Mouse (Mus musculus) neural tube, embryonic 14.5 days (tissue): ENCODE data around the gene Cnih2. TPM values are rescaled to one million over a fixed set of nuclear protein-coding genes. Genes with fewer than 3 reads are reported as not detected.
A peak's percentile ranks its signal among the peaks of the same experiment; 100 is the strongest.

ENCODE experiments used
- ATAC-seq: fragments of 200-750 bp; cut with Nextera tagmentation; 2 replicates; pipeline ENCODE4 v1.8.0; 2017; ENCODE audit warnings: low read depth, mild to moderate bottlenecking, moderate TSS enrichment, moderate library complexity
- H3K27ac ChIP-seq: fragments of 300-500 bp; sonication (generic); 2 replicates; pipeline ENCODE4 v1.5.1; 2014; ENCODE audit warnings: low read depth, mild to moderate bottlenecking, control low read depth, low read length, moderate library complexity, mixed read lengths
- H3K27me3 ChIP-seq: fragments of 300-500 bp; sonication (generic); 2 replicates; pipeline ENCODE4 v1.6.1; 2014; ENCODE audit warnings: low read length; ENCODE audit not compliant: control insufficient read depth, insufficient read depth
- H3K36me3 ChIP-seq: fragments of 300-500 bp; sonication (generic); 2 replicates; pipeline ENCODE4 v1.6.1; 2014; ENCODE audit warnings: low read length, mixed read lengths; ENCODE audit not compliant: control insufficient read depth, insufficient read depth
- H3K4me1 ChIP-seq: fragments of 300-500 bp; sonication (generic); 2 replicates; pipeline ENCODE4 v1.6.1; 2014; ENCODE audit warnings: low read length; ENCODE audit not compliant: control insufficient read depth, insufficient read depth
- H3K4me2 ChIP-seq: fragments of 300-500 bp; sonication (generic); 2 replicates; pipeline ENCODE4 v1.6.1; 2014; ENCODE audit warnings: mild to moderate bottlenecking, low read depth, low read length, control low read depth
- H3K4me3 ChIP-seq: fragments of 300-500 bp; sonication (generic); 2 replicates; pipeline ENCODE4 v1.5.1; 2014; ENCODE audit warnings: low read depth, low read length, control low read depth, mixed read lengths
- H3K9ac ChIP-seq: fragments of 300-500 bp; sonication (generic); replicated peaks from 2 replicates; pipeline ENCODE4 v1.6.1; 2014; ENCODE audit warnings: low read depth, mild to moderate bottlenecking, control low read depth, low read length, mixed read lengths
- H3K9me3 ChIP-seq: fragments of 300-500 bp; sonication (generic); 2 replicates; pipeline ENCODE4 v1.6.1; 2016; ENCODE audit warnings: low read length; ENCODE audit not compliant: control insufficient read depth
- WGBS: fragments of 180-500 bp; shearing (Covaris S2); extraction: QIAGEN DNeasy Blood & Tissue Kit; methylation state at CpG from one replicate; pipeline ENCODE4 v1.1.7; 2014; 5-methylcytosine and 5-hydroxymethylcytosine counted together
- polyA plus RNA-seq: library from polyadenylated mRNA; unstranded; fragments of >200 nt; fragmentation: Nextera tagmentation; extraction: Ambion mirVana; gene quantifications from 2 replicates; pipeline ENCODE4 v1.2.1, GENCODE M21; 2014

The Cnih2 gene
- polyA plus RNA-seq, 1 experiment from 2014 or later, result 499 TPM

DNA sequence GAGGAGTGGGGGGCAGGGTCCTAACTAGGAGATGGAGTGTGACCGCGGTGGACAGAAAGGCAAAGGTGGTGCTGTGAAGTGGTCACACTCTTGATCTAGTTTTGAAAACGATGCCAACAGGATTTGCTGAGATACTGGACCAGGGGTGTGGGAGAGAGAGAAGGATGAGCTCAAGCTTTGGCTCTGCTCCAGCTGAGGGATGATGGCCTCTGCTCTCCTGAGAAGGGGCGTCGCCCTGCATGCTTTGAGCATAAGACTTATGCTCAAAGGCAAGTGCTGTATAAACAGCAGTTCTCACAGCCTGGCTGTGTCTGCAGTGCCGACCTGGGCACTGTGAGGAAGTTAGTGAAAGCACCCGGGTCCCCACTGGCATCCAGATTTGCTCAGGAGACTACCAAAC lies 33.2 kb downstream of the Cnih2 start:
- no peak for ATAC-seq
- no peak overlapping the region for H3K4me3 ChIP-seq
- no peak overlapping the region for H3K9ac ChIP-seq
- no peaks in the 10 kb centered on the region for H3K9me3 ChIP-seq
- H3K4me1 ChIP-seq, result peaks cover 13% of the 10 kb centered on the region
- WGBS, result 67% methylated on average over 7 of the region's 7 CpGs
- peaks cover 18% of the 10 kb centered on the region for H3K27me3 ChIP-seq
- H3K27ac ChIP-seq, result no peak overlapping the region
- no peaks in the 10 kb centered on the region for H3K36me3 ChIP-seq
- no peak overlapping the region for H3K4me2 ChIP-seq

DNA sequence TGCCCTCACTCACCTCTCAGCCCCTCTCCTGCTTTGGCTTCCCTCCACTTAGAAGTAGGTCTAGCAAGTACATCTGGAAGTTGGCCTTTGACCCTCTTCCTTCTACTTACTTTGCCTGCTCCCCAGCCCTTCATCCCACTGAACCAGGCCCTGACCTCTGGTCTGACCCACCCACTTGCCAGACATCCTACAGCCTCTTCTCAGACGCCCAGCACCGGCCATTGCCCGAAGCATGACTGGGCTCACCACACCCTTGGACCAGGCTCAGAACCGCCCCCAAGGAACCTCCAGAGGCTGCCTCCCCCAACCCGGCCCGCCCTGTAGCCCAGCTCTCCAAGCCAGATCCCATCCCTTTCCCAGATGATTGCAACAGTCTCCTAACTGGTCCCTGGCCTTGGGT lies 35.9 kb downstream of the Cnih2 start:
- H3K4me1 ChIP-seq, result peaks cover 3% of the 10 kb centered on the region; the same call in 1 of the 2 replicates
- H3K36me3 ChIP-seq, result no peaks in the 10 kb centered on the region
- ATAC-seq, result no peak
- H3K4me2 ChIP-seq, result no peak overlapping the region
- H3K4me3 ChIP-seq, result no peak overlapping the region
- no peak overlapping the region for H3K27ac ChIP-seq
- peaks cover 6% of the 10 kb centered on the region for H3K27me3 ChIP-seq
- H3K9ac ChIP-seq, result no peak overlapping the region
- H3K9me3 ChIP-seq, result no peaks in the 10 kb centered on the region
- WGBS, result 79% methylated on average over 6 of the region's 6 CpGs

DNA sequence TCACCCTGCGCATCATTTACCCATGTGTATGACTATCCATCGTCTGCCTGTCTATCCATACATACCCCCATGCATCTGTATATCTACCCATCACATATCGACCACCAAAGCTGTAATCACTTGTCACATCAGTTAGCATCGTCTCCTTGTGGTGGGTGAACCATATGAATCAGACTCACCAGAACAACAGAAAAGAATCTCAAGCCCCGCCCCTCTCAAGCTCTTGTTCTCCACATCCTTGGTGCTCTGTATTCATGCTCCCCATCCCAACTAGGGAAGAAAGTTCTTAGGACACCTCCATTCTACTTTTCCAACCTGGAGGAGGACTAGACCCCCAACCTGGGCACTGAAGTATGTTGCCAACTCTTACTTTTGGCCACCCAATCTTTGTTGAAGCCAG lies 36.3 kb downstream of the Cnih2 start:
- no peaks in the 10 kb centered on the region for H3K9me3 ChIP-seq
- H3K27me3 ChIP-seq, result peaks cover 3% of the 10 kb centered on the region
- H3K36me3 ChIP-seq, result no peaks in the 10 kb centered on the region
- no peak overlapping the region for H3K9ac ChIP-seq
- H3K4me1 ChIP-seq, result no peaks in the 10 kb centered on the region
- no peak overlapping the region for H3K4me2 ChIP-seq
- WGBS, result 91% methylated on average over 5 of the region's 5 CpGs
- H3K27ac ChIP-seq, result no peak overlapping the region
- H3K4me3 ChIP-seq, result no peak overlapping the region
- ATAC-seq, result no peak

DNA sequence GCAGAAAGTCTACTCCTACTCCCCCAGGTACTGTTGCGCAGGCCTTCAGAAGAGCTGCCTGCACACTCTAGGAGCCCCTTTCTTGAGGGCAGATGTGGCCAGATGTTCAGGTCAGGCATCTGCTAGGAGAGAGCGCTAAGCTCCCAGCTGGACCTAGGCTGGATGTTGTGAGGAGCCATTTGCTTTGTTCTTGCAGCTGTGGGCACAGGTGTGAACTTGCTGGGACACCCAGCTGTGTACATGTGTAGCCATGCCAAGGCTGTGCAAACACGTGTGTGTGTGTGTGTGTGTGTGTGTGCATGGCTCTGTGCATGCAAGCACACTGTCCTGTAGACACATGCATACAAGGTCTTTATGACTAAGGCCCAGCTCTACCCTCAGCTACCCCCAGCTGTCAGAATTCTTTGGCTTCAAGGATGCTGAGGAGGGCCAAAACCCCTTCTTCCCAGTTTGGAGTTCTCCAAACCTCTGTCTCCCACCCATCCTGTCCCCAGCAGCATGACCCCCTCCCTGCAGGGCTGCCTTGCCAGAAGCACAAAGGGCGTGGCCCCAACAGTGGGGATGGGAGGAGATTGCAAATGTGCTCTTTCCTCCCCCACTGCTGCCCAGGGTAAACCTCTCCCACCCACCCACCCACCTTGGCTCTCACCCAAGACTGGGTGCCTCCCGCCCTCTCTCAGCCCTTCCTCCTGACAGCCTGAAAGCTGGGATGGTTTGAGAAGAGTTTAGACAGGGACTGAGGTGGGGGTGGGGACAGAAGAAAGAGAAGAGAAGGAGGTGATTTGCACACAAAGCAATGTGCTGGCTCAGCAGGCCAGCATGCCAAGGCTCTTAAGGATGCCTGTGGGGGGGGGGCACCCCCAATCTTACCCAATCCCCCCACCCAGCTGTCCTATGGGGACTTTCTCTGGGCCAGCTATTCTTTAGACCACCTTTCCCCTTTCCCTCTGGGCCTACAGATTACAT lies 37.7 kb downstream of the Cnih2 start:
- Histone ChIP-seq H3K27me3 (no peaks in the 10 kb centered on the region), H3K9ac (no peak overlapping the region), H3K9me3 (no peaks in the 10 kb centered on the region), H3K4me1 (no peaks in the 10 kb centered on the region), H3K4me2 (no peak overlapping the region), H3K27ac (no peak overlapping the region), H3K4me3 (no peak overlapping the region), H3K36me3 (no peaks in the 10 kb centered on the region)
- 44% methylated on average over 5 of the region's 5 CpGs for WGBS
- ATAC-seq, result no peak

DNA sequence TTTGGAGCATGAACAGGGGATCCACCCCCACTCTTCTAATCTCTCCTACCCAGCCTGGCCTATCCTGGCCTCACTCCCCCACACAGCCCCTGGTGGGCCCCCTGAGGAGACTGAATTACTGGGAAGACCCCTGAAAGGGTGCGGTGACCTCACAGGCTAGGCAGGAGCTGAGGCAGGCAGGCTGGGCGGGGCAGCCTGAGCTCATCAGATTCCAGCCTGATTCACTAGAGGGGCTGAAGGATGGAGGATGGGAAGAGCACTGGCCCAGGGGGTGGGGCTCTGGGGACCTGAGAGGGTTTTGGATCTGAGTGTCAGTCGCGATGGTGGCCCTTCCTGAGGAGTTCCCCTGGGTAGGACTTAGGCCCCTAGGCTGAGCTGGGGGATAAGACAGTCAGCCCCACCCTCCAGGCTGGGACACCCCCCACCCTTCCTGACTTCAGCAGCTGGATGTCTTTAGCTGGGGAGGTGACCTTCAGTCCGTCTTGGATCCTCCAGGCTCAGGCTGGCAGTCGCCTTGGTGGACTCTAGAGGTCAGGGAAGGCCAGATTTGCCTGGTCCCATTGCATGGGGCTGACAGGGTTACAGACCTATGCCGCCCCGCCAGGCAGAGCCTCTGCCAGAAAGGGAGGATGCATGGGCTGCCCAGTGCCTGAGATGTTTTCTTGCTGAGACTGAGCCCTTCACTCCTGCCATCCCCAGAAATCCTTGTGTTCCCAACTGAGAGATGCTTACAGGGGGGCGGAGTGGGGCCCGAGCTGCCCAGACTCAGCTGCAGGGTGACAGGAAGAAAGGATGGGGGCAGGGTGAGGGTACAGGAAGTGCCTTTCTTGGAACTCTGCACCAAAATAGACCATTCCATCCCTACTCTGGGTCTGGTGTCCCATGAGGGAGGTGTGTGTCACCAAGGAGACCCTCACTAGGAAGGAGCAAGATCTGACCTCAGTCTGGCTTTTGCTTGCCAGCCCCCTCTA lies 39.2 kb downstream of the Cnih2 start:
- WGBS, result 19% methylated on average over 10 of the region's 10 CpGs
- 0 out of 2 replicates have a peak overlapping the region, but pooled peaks have one; percentile 7 for H3K9ac ChIP-seq
- H3K27me3 ChIP-seq, result no peaks in the 10 kb centered on the region
- H3K4me2 ChIP-seq, result no peak overlapping the region
- H3K4me3 ChIP-seq, result no peak overlapping the region
- H3K4me1 ChIP-seq, result no peaks in the 10 kb centered on the region
- no peaks in the 10 kb centered on the region for H3K36me3 ChIP-seq
- no peaks in the 10 kb centered on the region for H3K9me3 ChIP-seq
- no peak for ATAC-seq
- H3K27ac ChIP-seq, result no peak overlapping the region

DNA sequence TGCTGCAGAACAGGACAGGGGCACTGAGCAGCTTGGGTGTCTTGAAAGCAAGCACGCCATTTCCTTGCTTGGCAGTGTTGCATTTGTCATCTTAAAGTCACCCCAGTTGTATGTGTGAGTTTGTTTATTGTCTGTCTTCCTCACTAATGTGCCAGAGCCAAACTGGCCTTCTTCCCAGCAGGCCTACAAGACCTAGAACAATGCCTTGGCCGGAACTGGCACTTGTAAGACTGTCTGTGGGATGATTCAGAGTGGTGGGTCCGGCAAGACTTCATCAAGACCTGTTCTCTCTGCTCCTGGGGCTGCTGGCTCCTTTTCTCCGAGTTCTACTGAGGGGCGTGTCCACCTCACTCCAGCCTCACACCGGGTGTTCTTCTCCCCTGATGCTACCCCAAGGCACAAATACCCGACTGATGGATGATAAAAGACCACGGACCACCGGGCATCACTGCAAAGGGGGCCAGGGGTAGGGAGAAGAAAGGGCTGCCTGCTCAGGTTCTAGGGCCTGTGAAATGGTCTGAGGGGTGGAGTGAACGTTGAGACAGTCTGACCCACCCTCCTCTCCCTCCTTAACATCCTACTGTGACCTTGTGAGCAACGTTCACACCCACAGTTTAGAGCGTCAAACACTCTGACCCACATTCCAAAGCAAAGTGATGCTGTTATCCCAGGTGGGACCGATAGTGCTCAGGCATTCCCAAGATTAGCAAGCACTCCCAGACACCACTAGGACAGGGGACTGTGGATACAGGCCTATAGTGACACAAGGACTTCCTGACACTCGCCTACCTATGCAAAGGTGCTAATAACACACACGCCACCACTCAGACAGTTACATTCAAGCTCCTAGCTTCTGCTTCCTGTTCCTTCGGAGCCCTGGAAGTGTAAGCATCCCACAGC lies 40.2 kb downstream of the Cnih2 start:
- no peak for ATAC-seq
- no peaks in the 10 kb centered on the region for H3K9me3 ChIP-seq
- no peak overlapping the region for H3K4me3 ChIP-seq
- no peaks in the 10 kb centered on the region for H3K36me3 ChIP-seq
- H3K4me2 ChIP-seq, result no peak overlapping the region
- 23% methylated on average over 16 of the region's 16 CpGs for WGBS
- H3K27ac ChIP-seq, result no peak overlapping the region
- no peaks in the 10 kb centered on the region for H3K4me1 ChIP-seq
- no peak overlapping the region for H3K9ac ChIP-seq
- H3K27me3 ChIP-seq, result peaks cover 3% of the 10 kb centered on the region; the same call in 1 of the 2 replicates

DNA sequence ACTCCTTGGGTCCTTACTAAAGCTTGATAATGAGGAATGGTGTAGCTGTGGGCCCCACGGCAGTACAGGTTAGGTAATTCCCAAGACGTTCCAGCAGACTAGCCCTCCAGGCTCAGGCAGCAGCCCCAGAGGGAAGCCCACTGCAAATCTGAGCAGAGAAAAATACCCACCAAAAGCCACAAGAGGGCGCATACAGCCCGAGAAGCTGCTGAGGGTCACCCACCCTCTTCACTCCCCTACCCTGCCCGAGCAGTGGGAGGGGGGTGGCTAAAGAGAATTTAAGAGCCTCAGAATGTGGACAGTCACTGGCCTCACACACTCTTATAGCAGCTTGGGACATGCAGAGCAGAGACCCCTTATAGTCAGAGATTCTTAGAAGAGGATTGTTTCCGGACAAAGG lies 42.1 kb downstream of the Cnih2 start:
- ATAC-seq, result no peak
- peaks cover 21% of the 10 kb centered on the region for H3K27me3 ChIP-seq

DNA sequence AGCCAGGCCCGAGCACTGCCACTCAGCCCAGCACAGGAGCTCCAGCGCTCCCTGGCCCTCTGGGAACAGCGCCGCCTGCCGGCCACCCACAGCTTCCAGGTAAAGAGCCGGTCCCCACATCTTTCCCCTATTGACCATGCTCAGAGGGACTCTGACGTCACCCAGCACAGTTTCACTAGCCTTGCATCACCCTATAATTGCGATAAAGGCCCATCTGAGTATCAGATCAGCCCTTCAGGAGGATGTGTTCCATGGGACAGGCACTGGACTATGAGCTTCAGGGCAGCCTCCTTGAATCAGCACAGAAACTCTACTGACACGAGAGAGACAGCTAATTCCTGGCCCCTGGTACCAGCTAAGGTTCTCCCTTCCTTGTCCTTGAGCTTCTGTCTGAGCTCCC lies 44.4 kb downstream of the Cnih2 start:
- H3K27me3 ChIP-seq, result peaks cover 30% of the 10 kb centered on the region
- WGBS, result 18% methylated on average over 9 of the region's 9 CpGs
- no peaks in the 10 kb centered on the region for H3K4me1 ChIP-seq
- no peak overlapping the region for H3K4me2 ChIP-seq
- no peak overlapping the region for H3K4me3 ChIP-seq
- H3K9me3 ChIP-seq, result no peaks in the 10 kb centered on the region
- no peak overlapping the region for H3K27ac ChIP-seq
- peaks cover 6% of the 10 kb centered on the region; the same call in 1 of the 2 replicates for H3K36me3 ChIP-seq
- ATAC-seq, result no peak
- H3K9ac ChIP-seq, result no peak overlapping the region

More for the DNA sequence above, 42.1 kb downstream of the Cnih2 start:
- Histone ChIP-seq H3K27ac (no peak overlapping the region), H3K4me1 (no peaks in the 10 kb centered on the region), H3K4me2 (no peak overlapping the region), H3K4me3 (no peak overlapping the region), H3K9ac (no peak overlapping the region), H3K36me3 (no peaks in the 10 kb centered on the region), H3K9me3 (no peaks in the 10 kb centered on the region)
- WGBS, result 13% methylated on average over 6 of the region's 6 CpGs
